Mouse (Mus musculus) cortical plate, adult 2 months (tissue): ENCODE results near the gene A730071L15Rik.

Experiments used
- CTCF ChIP-seq: fragments of 200-500 bp; IDR thresholded peaks from 2 replicates; pipeline ENCODE4 v1.5.1; 2011; ENCODE audit warnings: mild to moderate bottlenecking, control low read depth, low read length; ENCODE audit not compliant: insufficient read depth; ENCODE audit errors: extremely low read depth
- POLR2A ChIP-seq: fragments of 200-500 bp; IDR thresholded peaks from 2 replicates; pipeline ENCODE4 v1.6.1; 2011; ENCODE audit warnings: mild to moderate bottlenecking, low read length, control low read depth; ENCODE audit not compliant: insufficient read depth; ENCODE audit errors: extremely low read depth

- TF ChIP-seq CTCF (no peak), POLR2A (no peak)
Measured at GRCm38 (mm10) chr11:6224541-6225229, 24.9 kb downstream of the A730071L15Rik start.
